Mouse (Mus musculus): ENCODE results near the gene Hoxa10. TPM values are rescaled to one million over a fixed set of nuclear protein-coding genes. Genes with fewer than 3 reads are reported as not detected.

Gene Hoxa10
- polyA plus RNA-seq, 1 experiment from 2014 or later, result 7.8 TPM

GRCm38 (mm10) chr6:52268756-52269155 is 28.1 kb upstream of the Hoxa10 start:
- ATAC-seq, result no peak
- 14% methylated on average over 3 of the region's 3 CpGs for WGBS
- Histone ChIP-seq H3K4me3 (ENCODE audit: low read depth, low read length) (no peak overlapping the region), H3K4me1 (replicated peaks; ENCODE audit: control insufficient read depth, insufficient read depth, low read length) (no peaks in the 10 kb centered on the region), H3K9ac (ENCODE audit: low read depth, low read length) (no peak overlapping the region), H3K9me3 (ENCODE audit: control insufficient read depth) (no peaks in the 10 kb centered on the region), H3K27ac (ENCODE audit: low read depth, low read length) (no peak overlapping the region), H3K36me3 (ENCODE audit: control insufficient read depth, insufficient read depth) (no peaks in the 10 kb centered on the region), H3K27me3 (replicated peaks; ENCODE audit: control insufficient read depth, insufficient read depth, low read length) (peaks cover 96% of the 10 kb centered on the region), H3K4me2 (replicated peaks; ENCODE audit: low read depth) (no peak overlapping the region)
- no peak for TF ChIP-seq CTCF (IDR thresholded peaks at IDR 0.05; ENCODE audit: low read depth)

GRCm38 (mm10) chr6:52268341-52268740 is 27.7 kb upstream of the Hoxa10 start:
- no peak overlapping the region for H3K4me2 ChIP-seq (replicated peaks; ENCODE audit: low read depth)
- ATAC-seq, result no peak
- WGBS, result 16% methylated on average over 7 of the region's 7 CpGs
- no peaks in the 10 kb centered on the region for H3K36me3 ChIP-seq (ENCODE audit: control insufficient read depth, insufficient read depth)
- H3K4me1 ChIP-seq (replicated peaks; ENCODE audit: control insufficient read depth, insufficient read depth, low read length), result no peaks in the 10 kb centered on the region
- peaks cover 95% of the 10 kb centered on the region for H3K27me3 ChIP-seq (replicated peaks; ENCODE audit: control insufficient read depth, insufficient read depth, low read length)
- no peak overlapping the region for H3K4me3 ChIP-seq (ENCODE audit: low read depth, low read length)
- H3K9ac ChIP-seq (ENCODE audit: low read depth, low read length), result no peak overlapping the region
- no peak for TF ChIP-seq CTCF (IDR thresholded peaks at IDR 0.05; ENCODE audit: low read depth)
- no peaks in the 10 kb centered on the region for H3K9me3 ChIP-seq (ENCODE audit: control insufficient read depth)
- H3K27ac ChIP-seq (ENCODE audit: low read depth, low read length), result no peak overlapping the region

DNA sequence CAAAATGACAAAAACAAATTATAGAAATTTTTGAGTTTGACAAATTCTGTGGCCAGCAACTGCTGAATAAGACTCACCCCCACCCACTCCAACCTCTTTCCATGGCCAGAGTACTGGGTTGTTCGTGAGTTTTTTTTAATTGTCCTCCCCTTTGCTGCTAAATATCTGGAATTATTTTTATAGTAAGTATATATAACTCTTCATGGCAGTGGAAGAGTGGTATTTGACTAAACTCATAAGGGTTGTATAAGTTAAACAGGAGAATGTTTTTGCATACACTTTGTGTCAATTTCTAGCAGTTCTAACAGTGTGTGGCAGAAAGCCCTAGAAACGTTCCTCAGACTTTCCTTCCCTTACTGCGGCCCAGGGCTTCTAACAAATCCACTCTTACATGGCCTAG is 27.0 kb upstream of the Hoxa10 start:
- no peak overlapping the region for H3K27ac ChIP-seq (ENCODE audit: low read depth, low read length)
- WGBS, result 18% methylated on average over 3 of the region's 3 CpGs
- H3K9ac ChIP-seq (ENCODE audit: low read depth, low read length), result no peak overlapping the region
- peaks cover 95% of the 10 kb centered on the region for H3K27me3 ChIP-seq (replicated peaks; ENCODE audit: control insufficient read depth, insufficient read depth, low read length)
- no peak for TF ChIP-seq CTCF (IDR thresholded peaks at IDR 0.05; ENCODE audit: low read depth)
- H3K36me3 ChIP-seq (ENCODE audit: control insufficient read depth, insufficient read depth), result no peaks in the 10 kb centered on the region
- H3K4me1 ChIP-seq (replicated peaks; ENCODE audit: control insufficient read depth, insufficient read depth, low read length), result no peaks in the 10 kb centered on the region
- H3K4me2 ChIP-seq (replicated peaks; ENCODE audit: low read depth), result no peak overlapping the region
- no peak overlapping the region for H3K4me3 ChIP-seq (ENCODE audit: low read depth, low read length)
- ATAC-seq, result no peak
- no peaks in the 10 kb centered on the region for H3K9me3 ChIP-seq (ENCODE audit: control insufficient read depth)

GRCm38 (mm10) chr6:52267221-52267620 is 26.6 kb upstream of the Hoxa10 start:
- Histone ChIP-seq H3K9me3 (ENCODE audit: control insufficient read depth) (no peaks in the 10 kb centered on the region), H3K27me3 (replicated peaks; ENCODE audit: control insufficient read depth, insufficient read depth, low read length) (peaks cover 95% of the 10 kb centered on the region), H3K4me3 (ENCODE audit: low read depth, low read length) (no peak overlapping the region), H3K4me2 (replicated peaks; ENCODE audit: low read depth) (no peak overlapping the region), H3K9ac (ENCODE audit: low read depth, low read length) (no peak overlapping the region), H3K36me3 (ENCODE audit: control insufficient read depth, insufficient read depth) (no peaks in the 10 kb centered on the region), H3K27ac (ENCODE audit: low read depth, low read length) (no peak overlapping the region), H3K4me1 (replicated peaks; ENCODE audit: control insufficient read depth, insufficient read depth, low read length) (no peaks in the 10 kb centered on the region)
- TF ChIP-seq CTCF (IDR thresholded peaks at IDR 0.05; ENCODE audit: low read depth), result no peak
- 24% methylated on average over 5 of the region's 5 CpGs for WGBS
- no peak for ATAC-seq

DNA sequence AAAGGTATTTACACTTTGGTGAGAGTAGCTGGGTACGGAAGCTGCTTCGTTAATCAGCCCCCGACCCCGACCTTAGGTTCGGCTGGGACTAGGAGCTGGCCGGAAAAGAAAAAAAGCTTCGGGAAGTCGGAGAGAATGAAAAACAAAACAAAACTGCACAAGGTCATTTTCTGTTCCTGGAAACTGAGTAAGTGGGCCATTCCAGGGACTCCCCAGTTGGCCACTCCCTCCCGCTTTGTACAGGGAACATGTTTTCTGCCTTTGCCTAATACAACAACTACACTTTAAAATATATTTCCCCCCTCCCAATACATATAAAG is 26.0 kb upstream of the Hoxa10 start:
- H3K4me3 ChIP-seq (ENCODE audit: low read depth, low read length), result no peak overlapping the region
- no peaks in the 10 kb centered on the region for H3K36me3 ChIP-seq (ENCODE audit: control insufficient read depth, insufficient read depth)
- no peaks in the 10 kb centered on the region for H3K9me3 ChIP-seq (ENCODE audit: control insufficient read depth)
- no peak for ATAC-seq
- TF ChIP-seq CTCF (IDR thresholded peaks at IDR 0.05; ENCODE audit: low read depth), result no peak
- 4% methylated on average over 9 of the region's 9 CpGs for WGBS
- H3K27ac ChIP-seq (ENCODE audit: low read depth, low read length), result no peak overlapping the region
- no peak overlapping the region for H3K4me2 ChIP-seq (replicated peaks; ENCODE audit: low read depth)
- H3K9ac ChIP-seq (ENCODE audit: low read depth, low read length), result no peak overlapping the region
- H3K27me3 ChIP-seq (replicated peaks; ENCODE audit: control insufficient read depth, insufficient read depth, low read length), result peaks cover 96% of the 10 kb centered on the region
- H3K4me1 ChIP-seq (replicated peaks; ENCODE audit: control insufficient read depth, insufficient read depth, low read length), result no peaks in the 10 kb centered on the region

DNA sequence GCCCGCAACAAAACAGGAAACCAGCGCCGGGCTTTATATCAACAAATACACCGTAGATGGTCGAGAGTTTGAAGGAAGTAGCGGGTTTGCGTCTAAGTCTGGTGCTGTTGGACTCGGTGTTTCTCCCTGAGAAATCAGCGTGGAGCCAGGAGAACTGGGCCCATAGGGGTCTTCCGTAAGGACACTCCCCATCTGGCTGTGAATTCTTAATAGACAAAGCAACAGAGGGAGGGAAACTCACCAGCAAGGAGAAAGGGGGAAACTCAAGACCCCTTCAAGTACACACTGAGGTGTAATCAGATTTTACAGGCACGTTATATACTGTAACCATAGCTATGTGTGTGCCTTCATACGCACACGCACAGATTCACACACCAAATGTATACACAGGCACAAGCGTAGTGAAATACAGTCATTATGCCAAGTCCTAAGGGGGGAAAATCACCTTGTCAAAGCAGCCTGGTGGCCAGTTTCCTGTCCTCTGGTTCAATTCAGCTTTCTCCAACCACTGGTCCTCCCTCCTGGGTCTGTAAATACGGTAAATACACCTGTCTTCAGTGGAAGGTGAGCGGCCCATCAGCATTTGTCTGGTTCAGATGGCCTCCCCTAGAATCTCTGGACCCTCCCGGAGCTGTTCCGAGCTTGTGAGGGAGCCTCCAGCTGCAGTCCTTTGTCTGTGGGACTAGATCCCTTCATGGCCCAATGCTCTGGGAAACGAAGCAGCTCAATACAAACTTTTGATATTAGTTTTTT is 25.4 kb upstream of the Hoxa10 start:
- Histone ChIP-seq H3K27ac (ENCODE audit: low read depth, low read length) (no peak overlapping the region), H3K36me3 (ENCODE audit: control insufficient read depth, insufficient read depth) (no peaks in the 10 kb centered on the region), H3K9ac (ENCODE audit: low read depth, low read length) (no peak overlapping the region), H3K9me3 (ENCODE audit: control insufficient read depth) (no peaks in the 10 kb centered on the region), H3K4me2 (replicated peaks; ENCODE audit: low read depth) (no peak overlapping the region), H3K27me3 (replicated peaks; ENCODE audit: control insufficient read depth, insufficient read depth, low read length) (peaks cover 96% of the 10 kb centered on the region), H3K4me3 (ENCODE audit: low read depth, low read length) (no peak overlapping the region), H3K4me1 (replicated peaks; ENCODE audit: control insufficient read depth, insufficient read depth, low read length) (no peaks in the 10 kb centered on the region)
- no peak for TF ChIP-seq CTCF (IDR thresholded peaks at IDR 0.05; ENCODE audit: low read depth)
- ATAC-seq, result no peak
- 2% methylated on average over 19 of the region's 19 CpGs for WGBS

All from intestine, postnatal 0 days (tissue).